Mouse (Mus musculus): ENCODE data around the gene Oxsm. TPM values are rescaled to one million over a fixed set of nuclear protein-coding genes. Genes with fewer than 3 reads are reported as not detected.

Oxsm gene
- total RNA-seq (2023), result 5.5 TPM

GRCm38 (mm10) chr14:16249171-16249874 is at the start of gene Oxsm, which contains the start of gene Ngly1:
TSS of gene Oxsm (minus strand) at chr14:16249808.
TSS of gene Ngly1 (plus strand) at chr14:16249280.

Other genes starting within 250 kb of the Oxsm start
- gene Ngly1, start 528 bp downstream of the Oxsm start, total RNA-seq (2023), result 56.6 TPM
- 198 TPM for gene Top2b, start 115.4 kb upstream of the Oxsm start, total RNA-seq (2023)

Measured in CD4-positive naive resting alpha-beta T cell, adult 57 days (primary cell).